ENCODE assay signal across 8 mouse cellular contexts in genomic region chr16:17234916-17235665, GRCm38 (mm10). TPM values are rescaled to one million over a fixed set of nuclear protein-coding genes. Genes with fewer than 3 reads are reported as not detected.
DNase-seq lines count a peak whose midpoint lies in the region; ATAC-seq and TF ChIP-seq lines count a peak whose summit lies in the region.

No protein-coding gene starts in this region.

- peak; percentile 31 to 43 for DNase-seq in left cerebral cortex, adult 2 months (ENCODE audit: extremely low spot score in 1 of 2, low spot score in 2 of 2)
- DNase-seq in left cerebral cortex, adult 11 months (ENCODE audit: low spot score): no peak
- DNase-seq in cerebellum, postnatal 25 days: peak; percentile 42 to 52
- peak; percentile 62 for DNase-seq in heart, postnatal 4 days
- peak; percentile 32 to 88 for DNase-seq in left cerebral cortex, postnatal 25 days (ENCODE audit: low spot score in 2 of 2)
- DNase-seq in spleen, adult 12 weeks (ENCODE audit: low spot score): no peak
- DNase-seq in spleen, postnatal 36 days (ENCODE audit: low spot score in 2 of 2): no peak

- peak overlapping the region; percentile 81 for H3K4me2 ChIP-seq in midbrain, embryonic 13.5 days (replicated peaks)

- TF ChIP-seq CTCF in left cerebral cortex, adult 2 months (IDR thresholded peaks at IDR 0.05): no peak

- H3K36me3 ChIP-seq in midbrain, embryonic 13.5 days: no peaks in the 10 kb centered on the region

- intact Hi-C loops in left cerebral cortex, adult 2 months (cut with DNase I): no loop called here
- intact Hi-C loops in left cerebral cortex, postnatal 25 days (cut with DNase I): no loop called here

- no peaks in the 10 kb centered on the region for H3K27me3 ChIP-seq in midbrain, embryonic 13.5 days

- no peaks in the 10 kb centered on the region for H3K9me3 ChIP-seq in midbrain, embryonic 13.5 days

- no peak for ATAC-seq in midbrain, embryonic 13.5 days

- H3K27ac ChIP-seq in left cerebral cortex, adult 2 months: peak overlapping the region; percentile 19; the same call in 1 of the 2 replicates
- H3K27ac ChIP-seq in midbrain, embryonic 13.5 days: 0 out of 2 replicates have a peak overlapping the region, but pooled peaks have one; percentile 96

- H3K9ac ChIP-seq in midbrain, embryonic 13.5 days (replicated peaks): peak overlapping the region; percentile 93

- peak overlapping the region; percentile 81 for H3K4me3 ChIP-seq in left cerebral cortex, adult 2 months
- H3K4me3 ChIP-seq in midbrain, embryonic 13.5 days (replicated peaks): peak overlapping the region; percentile 74

- peaks cover 59% of the 10 kb centered on the region for H3K4me1 ChIP-seq in midbrain, embryonic 13.5 days (replicated peaks)

- WGBS in midbrain, embryonic 13.5 days: 63% methylated on average over 9 of the region's 9 CpGs

RNA-seq across cellular contexts. Expression of gene Hic2, which starts 1.7 kb away (rescaled TPM):
- total RNA-seq in left cerebral cortex, adult 2 months (2021): 1 to 10 TPM; 5.3 to 6.0 TPM
- total RNA-seq in heart, postnatal 4 days (2021): 1 to 10 TPM; 7.0 to 7.1 TPM
- total RNA-seq in left cerebral cortex, postnatal 25 days (2021): 1 to 10 TPM; 4.2 to 4.4 TPM
- 13.2 and 13.6 TPM in 2 replicates for polyA plus RNA-seq in midbrain, embryonic 13.5 days (2015; fragmentation: Nextera tagmentation; extraction: Ambion mirVana)

RNA-seq across cellular contexts. Expression of gene Rimbp3, which starts 26.7 kb away (rescaled TPM):
- total RNA-seq in left cerebral cortex, adult 2 months (2021): 1 to 10 TPM; 1.8 to 2.0 TPM
- total RNA-seq in heart, postnatal 4 days (2021): under 1 TPM; 0.43 TPM
- 1 to 10 TPM; 1.1 to 2.3 TPM for total RNA-seq in left cerebral cortex, postnatal 25 days (2021)
- 2.1 and 2.5 TPM in 2 replicates for polyA plus RNA-seq in midbrain, embryonic 13.5 days (2015; fragmentation: Nextera tagmentation; extraction: Ambion mirVana)

RNA-seq across cellular contexts. Expression of gene Ube2l3, which starts 32.6 kb away (rescaled TPM):
- total RNA-seq in left cerebral cortex, adult 2 months (2021): 100 to 1,000 TPM; 140 to 146 TPM
- 100 to 1,000 TPM; 154 to 157 TPM for total RNA-seq in heart, postnatal 4 days (2021)
- total RNA-seq in left cerebral cortex, postnatal 25 days (2021): 100 to 1,000 TPM; 138 to 158 TPM
- 330 and 342 TPM in 2 replicates for polyA plus RNA-seq in midbrain, embryonic 13.5 days (2015; fragmentation: Nextera tagmentation; extraction: Ambion mirVana)

RNA-seq across cellular contexts. Expression of gene Tmem191c, which starts 40.8 kb away (rescaled TPM):
- total RNA-seq in left cerebral cortex, adult 2 months (2021): 100 to 1,000 TPM; 105 to 116 TPM
- 1 to 10 TPM; 6.3 to 7.9 TPM for total RNA-seq in heart, postnatal 4 days (2021)
- 100 to 1,000 TPM in 1 of 2 experiments, 10 to 100 TPM in 1; 99.2 to 116 TPM for total RNA-seq in left cerebral cortex, postnatal 25 days (2021)
- polyA plus RNA-seq in midbrain, embryonic 13.5 days (2015; fragmentation: Nextera tagmentation; extraction: Ambion mirVana): 24.1 and 28.1 TPM in 2 replicates

Comparison
In these comparisons a context has a peak if more than half of its experiments do, and no peak if none do; other contexts are left out.
1. DNase-seq: peak in left cerebral cortex, adult 2 months (2 of 2), cerebellum, postnatal 25 days (2 of 2), heart, postnatal 4 days (single experiment) and left cerebral cortex, postnatal 25 days (2 of 2); none in left cerebral cortex, adult 11 months (single experiment), spleen, adult 12 weeks (single experiment) and spleen, postnatal 36 days (0 of 2).